Mouse (Mus musculus): Measurements from ENCODE around the gene Optc.

Optc gene

GRCm38 (mm10) chr1:133907949-133908658 lies at the start of gene Optc:
Gene Optc (minus strand): TSS chr1:133907999.
- DNase-seq: peak; percentile 84

- no peak for DNase-seq
Observed at GRCm38 (mm10) chr1:133954009-133954408, 46.2 kb upstream of the Optc start.

- DNase-seq: no peak
Observed at GRCm38 (mm10) chr1:133953261-133953742, 45.5 kb upstream of the Optc start.

GRCm38 (mm10) chr1:133951598-133951997 lies 43.8 kb upstream of the Optc start:
- no peak for DNase-seq

GRCm38 (mm10) chr1:133950061-133950782 lies 42.4 kb upstream of the Optc start:
- no peak for DNase-seq

GRCm38 (mm10) chr1:133945106-133945505 lies 37.3 kb upstream of the Optc start:
- DNase-seq: no peak

GRCm38 (mm10) chr1:133941904-133942303 lies 34.1 kb upstream of the Optc start:
- no peak for DNase-seq

- no peak for DNase-seq
Observed at GRCm38 (mm10) chr1:133941158-133941860, 33.5 kb upstream of the Optc start.

- no peak for DNase-seq
Observed at GRCm38 (mm10) chr1:133940481-133941092, 32.8 kb upstream of the Optc start.

GRCm38 (mm10) chr1:133939708-133940107 lies 31.9 kb upstream of the Optc start:
- no peak for DNase-seq

- DNase-seq: no peak
Observed at GRCm38 (mm10) chr1:133936169-133936568, 28.4 kb upstream of the Optc start.

- no peak for DNase-seq
Observed at GRCm38 (mm10) chr1:133934354-133934963, 26.7 kb upstream of the Optc start.

GRCm38 (mm10) chr1:133933301-133934195 lies 25.7 kb upstream of the Optc start:
- DNase-seq: no peak

- DNase-seq: no peak
Observed at GRCm38 (mm10) chr1:133929980-133930379, 22.2 kb upstream of the Optc start.

GRCm38 (mm10) chr1:133925223-133925622 lies 17.4 kb upstream of the Optc start:
- DNase-seq: no peak

GRCm38 (mm10) chr1:133924141-133924875 lies 16.5 kb upstream of the Optc start:
- peak; percentile 48 for DNase-seq

- DNase-seq: no peak
Observed at GRCm38 (mm10) chr1:133923071-133923470, 15.3 kb upstream of the Optc start.

GRCm38 (mm10) chr1:133921304-133921751 lies 13.5 kb upstream of the Optc start, which contains the start of gene Prelp:
Gene Prelp (minus strand): TSS chr1:133921414.
- DNase-seq: no peak

- DNase-seq: no peak
Observed at GRCm38 (mm10) chr1:133920876-133921275, 13.1 kb upstream of the Optc start.

- DNase-seq: no peak
Observed at GRCm38 (mm10) chr1:133920401-133920800, 12.6 kb upstream of the Optc start.

GRCm38 (mm10) chr1:133918088-133918470 lies 10.3 kb upstream of the Optc start:
- DNase-seq: no peak
